Comparison of ENCODE assay signal across 12 mouse cellular contexts in genomic region chr10:61570181-61570580, GRCm38 (mm10). TPM values are rescaled to one million over a fixed set of nuclear protein-coding genes. Genes with fewer than 3 reads are reported as not detected.
DNase-seq lines count a peak whose midpoint lies in the region; ATAC-seq lines count a peak whose summit lies in the region.
"Had no signal": no experiment of that assay in that cellular context is flagged by ENCODE, and none has a peak within 500 bp of the region (broad histone marks: within the 10 kb centered on the region; RNA-seq: fewer than 3 reads in every experiment).

No protein-coding gene starts in this region.

- no peak overlapping the region for H3K9ac ChIP-seq in forebrain, embryonic 16.5 days (replicated peaks; ENCODE audit: low read depth, low read length)
- H3K9ac ChIP-seq: embryonic facial prominence, embryonic 15.5 days; liver, embryonic 13.5 days had no signal

- H3K27me3 ChIP-seq in forebrain, embryonic 16.5 days (replicated peaks; ENCODE audit: control insufficient read depth, insufficient read depth, low read length): no peaks in the 10 kb centered on the region
- H3K27me3 ChIP-seq: embryonic facial prominence, embryonic 15.5 days; liver, embryonic 13.5 days had no signal

- H3K4me3 ChIP-seq in forebrain, embryonic 16.5 days (replicated peaks; ENCODE audit: low read length): no peak overlapping the region
- H3K4me3 ChIP-seq: embryonic facial prominence, embryonic 15.5 days; liver, embryonic 13.5 days had no signal

- WGBS in forebrain, embryonic 16.5 days: 9% methylated on average over 10 of the region's 10 CpGs

- peak; percentile 55 for DNase-seq in right cerebral cortex, adult 18-20 months
- DNase-seq in right cerebral cortex, postnatal 10 days (ENCODE audit: low spot score in 2 of 2): no peak
- peak; percentile 56 for DNase-seq in adrenal gland, postnatal 25 days
- DNase-seq in thymus, postnatal 25 days: no peak
- DNase-seq: gastrocnemius, postnatal 25 days; layer of hippocampus, adult 9-11 months; liver, embryonic 13.5 days; thymus, postnatal 36 days had no signal

- H3K4me1 ChIP-seq in forebrain, embryonic 16.5 days (replicated peaks; ENCODE audit: control insufficient read depth, insufficient read depth, low read length): peaks cover 7% of the 10 kb centered on the region
- H3K4me1 ChIP-seq: embryonic facial prominence, embryonic 15.5 days; liver, embryonic 13.5 days had no signal

- H3K4me2 ChIP-seq in forebrain, embryonic 16.5 days (ENCODE audit: low read length): no peak overlapping the region
- H3K4me2 ChIP-seq: embryonic facial prominence, embryonic 15.5 days; liver, embryonic 13.5 days had no signal

- no peaks in the 10 kb centered on the region for H3K36me3 ChIP-seq in forebrain, embryonic 16.5 days (ENCODE audit: control insufficient read depth, insufficient read depth)
- H3K36me3 ChIP-seq: embryonic facial prominence, embryonic 15.5 days; liver, embryonic 13.5 days had no signal

- no peak overlapping the region for H3K27ac ChIP-seq in forebrain, embryonic 16.5 days (ENCODE audit: low read length)
- H3K27ac ChIP-seq: embryonic facial prominence, embryonic 15.5 days; liver, embryonic 13.5 days had no signal

- peak; percentile 77 for ATAC-seq in forebrain, embryonic 16.5 days
- no peak for ATAC-seq in cerebellum, adult (ENCODE audit: insufficient number of reproducible peaks, low FRiP score, low TSS enrichment)
- ATAC-seq in megakaryocyte progenitor cell, adult 5-6 weeks (replicated peaks; ENCODE audit: poor library complexity): no peak

- H3K9me3 ChIP-seq in forebrain, embryonic 16.5 days (ENCODE audit: control insufficient read depth, low read length): no peaks in the 10 kb centered on the region
- H3K9me3 ChIP-seq: embryonic facial prominence, embryonic 15.5 days; liver, embryonic 13.5 days had no signal

RNA-seq across cellular contexts. Expression of gene Npffr1, which starts 25.1 kb away (rescaled TPM):
- 0.21 and 0.24 TPM in 2 replicates for total RNA-seq in adrenal gland, postnatal 25 days (2021)
- 0.34 and 1.1 TPM in 2 replicates for polyA plus RNA-seq in forebrain, embryonic 16.5 days (2015; fragmentation: Nextera tagmentation; extraction: Ambion mirVana)
- total RNA-seq in megakaryocyte progenitor cell, adult 5-6 weeks (2015): 0.10 TPM in 2 replicates
- total RNA-seq in megakaryocyte progenitor cell, adult 5-6 weeks (2017): not detected in 2 replicates
- total RNA-seq: gastrocnemius, postnatal 25 days had no signal
- polyA plus RNA-seq: embryonic facial prominence, embryonic 15.5 days had no signal

Comparison
In these comparisons a context has a peak if more than half of its experiments do, and no peak if none do; other contexts are left out.
1. DNase-seq: peak in right cerebral cortex, adult 18-20 months (single experiment) and adrenal gland, postnatal 25 days (single experiment); none in right cerebral cortex, postnatal 10 days (0 of 2) and thymus, postnatal 25 days (single experiment).